Mouse (Mus musculus): ENCODE measurements around the gene Nfic. TPM values are rescaled to one million over a fixed set of nuclear protein-coding genes. Genes with fewer than 3 reads are reported as not detected.

The Nfic gene
- polyA plus RNA-seq, 1 experiment from 2014 or later: 16.3 TPM

- H3K27me3 ChIP-seq: peaks cover 45% of the 10 kb centered on the region
- WGBS: 34% methylated on average over 10 of the region's 10 CpGs
- H3K4me2 ChIP-seq: no peak overlapping the region
Observed at GRCm38 (mm10) chr10:81401205-81401520, 54.3 kb downstream of the Nfic start.

GRCm38 (mm10) chr10:81400371-81401204 is 54.8 kb downstream of the Nfic start:
- peaks cover 18% of the 10 kb centered on the region for H3K36me3 ChIP-seq (replicated peaks)
- ATAC-seq (ENCODE audit: low FRiP score): no peak
- peaks cover 56% of the 10 kb centered on the region for H3K4me1 ChIP-seq
- 0 out of 2 replicates have a peak overlapping the region, but pooled peaks have one; percentile 5 for H3K4me3 ChIP-seq (replicated peaks)
- peaks cover 39% of the 10 kb centered on the region for H3K27me3 ChIP-seq
- WGBS: 58% methylated on average over 21 of the region's 22 CpGs
- H3K4me2 ChIP-seq: peak overlapping the region; percentile 19; the same call in 1 of the 2 replicates
- no peaks in the 10 kb centered on the region for H3K9me3 ChIP-seq
- H3K9ac ChIP-seq: no peak overlapping the region
- H3K27ac ChIP-seq: peak overlapping the region; percentile 84; the same call in 1 of the 2 replicates

More at GRCm38 (mm10) chr10:81401205-81401520, 54.3 kb downstream of the Nfic start:
- Histone ChIP-seq H3K9me3 (no peaks in the 10 kb centered on the region), H3K9ac (no peak overlapping the region), H3K27ac (peak overlapping the region; percentile 84), H3K4me1 (peaks cover 56% of the 10 kb centered on the region), H3K36me3 (replicated peaks) (peaks cover 23% of the 10 kb centered on the region), H3K4me3 (replicated peaks) (no peak overlapping the region)
- peak; percentile 24 for ATAC-seq (ENCODE audit: low FRiP score)

GRCm38 (mm10) chr10:81399798-81400308 is 55.6 kb downstream of the Nfic start:
- no peak overlapping the region for H3K27ac ChIP-seq
- no peak overlapping the region for H3K4me3 ChIP-seq (replicated peaks)
- no peak overlapping the region for H3K4me2 ChIP-seq
- no peak overlapping the region for H3K9ac ChIP-seq
- peaks cover 32% of the 10 kb centered on the region for H3K27me3 ChIP-seq
- H3K9me3 ChIP-seq: no peaks in the 10 kb centered on the region
- H3K36me3 ChIP-seq (replicated peaks): peaks cover 15% of the 10 kb centered on the region
- WGBS: 80% methylated on average over 18 of the region's 18 CpGs
- no peak for ATAC-seq (ENCODE audit: low FRiP score)
- H3K4me1 ChIP-seq: peaks cover 56% of the 10 kb centered on the region

GRCm38 (mm10) chr10:81399296-81399695 is 56.1 kb downstream of the Nfic start:
- no peak for ATAC-seq (ENCODE audit: low FRiP score)
- WGBS: 80% methylated on average over 5 of the region's 5 CpGs

GRCm38 (mm10) chr10:81396749-81397148 is 58.7 kb downstream of the Nfic start:
- Histone ChIP-seq H3K4me2 (no peak overlapping the region), H3K36me3 (replicated peaks) (peaks cover 15% of the 10 kb centered on the region), H3K9me3 (no peaks in the 10 kb centered on the region), H3K4me3 (replicated peaks) (no peak overlapping the region), H3K27ac (0 out of 2 replicates have a peak overlapping the region, but pooled peaks have one; percentile 19), H3K9ac (no peak overlapping the region), H3K27me3 (peaks cover 17% of the 10 kb centered on the region; the same call in 1 of the 2 replicates), H3K4me1 (peaks cover 48% of the 10 kb centered on the region)
- WGBS: 67% methylated on average over 5 of the region's 5 CpGs
- ATAC-seq (ENCODE audit: low FRiP score): no peak

More at GRCm38 (mm10) chr10:81399296-81399695, 56.1 kb downstream of the Nfic start:
- no peak overlapping the region for H3K9ac ChIP-seq
- no peak overlapping the region for H3K4me2 ChIP-seq
- H3K4me3 ChIP-seq (replicated peaks): no peak overlapping the region
- H3K9me3 ChIP-seq: no peaks in the 10 kb centered on the region
- peaks cover 56% of the 10 kb centered on the region for H3K4me1 ChIP-seq
- peaks cover 26% of the 10 kb centered on the region for H3K27me3 ChIP-seq
- H3K36me3 ChIP-seq (replicated peaks): peaks cover 15% of the 10 kb centered on the region
- H3K27ac ChIP-seq: 0 out of 2 replicates have a peak overlapping the region, but pooled peaks have one; percentile 13

GRCm38 (mm10) chr10:81395865-81396264 is 59.6 kb downstream of the Nfic start:
- no peak overlapping the region for H3K27ac ChIP-seq
- peaks cover 16% of the 10 kb centered on the region; the same call in 1 of the 2 replicates for H3K27me3 ChIP-seq
- no peak overlapping the region for H3K4me3 ChIP-seq (replicated peaks)
- WGBS: 94% methylated on average over 4 of the region's 4 CpGs
- H3K9ac ChIP-seq: no peak overlapping the region
- peaks cover 18% of the 10 kb centered on the region for H3K36me3 ChIP-seq (replicated peaks)
- H3K4me2 ChIP-seq: no peak overlapping the region
- peaks cover 40% of the 10 kb centered on the region for H3K4me1 ChIP-seq
- no peaks in the 10 kb centered on the region for H3K9me3 ChIP-seq
- no peak for ATAC-seq (ENCODE audit: low FRiP score)

GRCm38 (mm10) chr10:81395127-81395526 is 60.3 kb downstream of the Nfic start:
- Histone ChIP-seq H3K4me3 (replicated peaks) (no peak overlapping the region), H3K27me3 (peaks cover 8% of the 10 kb centered on the region; the same call in 1 of the 2 replicates), H3K36me3 (replicated peaks) (peaks cover 14% of the 10 kb centered on the region), H3K9me3 (no peaks in the 10 kb centered on the region), H3K4me1 (peaks cover 33% of the 10 kb centered on the region), H3K4me2 (no peak overlapping the region), H3K27ac (no peak overlapping the region), H3K9ac (no peak overlapping the region)
- no peak for ATAC-seq (ENCODE audit: low FRiP score)
- 15% methylated on average over 5 of the region's 5 CpGs for WGBS

GRCm38 (mm10) chr10:81393456-81394063 is 61.9 kb downstream of the Nfic start:
- peak overlapping the region; percentile 43 for H3K4me2 ChIP-seq
- peaks cover 5% of the 10 kb centered on the region for H3K36me3 ChIP-seq (replicated peaks)
- ATAC-seq (ENCODE audit: low FRiP score): no peak
- 0 out of 2 replicates have a peak overlapping the region, but pooled peaks have one; percentile 0 for H3K4me3 ChIP-seq (replicated peaks)
- peak overlapping the region; percentile 38 for H3K9ac ChIP-seq
- no peaks in the 10 kb centered on the region for H3K9me3 ChIP-seq
- peaks cover 4% of the 10 kb centered on the region; the same call in 1 of the 2 replicates for H3K27me3 ChIP-seq
- H3K27ac ChIP-seq: no peak overlapping the region
- H3K4me1 ChIP-seq: peaks cover 31% of the 10 kb centered on the region
- WGBS: 7% methylated on average over 19 of the region's 19 CpGs

- Histone ChIP-seq H3K4me1 (peaks cover 31% of the 10 kb centered on the region), H3K27ac (no peak within 1 kb of the TSS)
Observed at GRCm38 (mm10) chr10:81392781-81393185, 62.7 kb downstream of the Nfic start, which contains the start of gene Smim24. TSS of gene Smim24 (plus strand) at chr10:81393051.

GRCm38 (mm10) chr10:81392270-81392669 is 63.2 kb downstream of the Nfic start:
- Histone ChIP-seq H3K36me3 (replicated peaks) (peaks cover 18% of the 10 kb centered on the region), H3K27me3 (peaks cover under 1% of the 10 kb centered on the region; the same call in 1 of the 2 replicates), H3K4me3 (replicated peaks) (no peak overlapping the region), H3K4me1 (peaks cover 31% of the 10 kb centered on the region), H3K27ac (no peak overlapping the region), H3K9me3 (no peaks in the 10 kb centered on the region), H3K9ac (no peak overlapping the region), H3K4me2 (no peak overlapping the region)
- ATAC-seq (ENCODE audit: low FRiP score): no peak
- 83% methylated on average over 6 of the region's 6 CpGs for WGBS

More at GRCm38 (mm10) chr10:81392781-81393185, 62.7 kb downstream of the Nfic start, which contains the start of gene Smim24:
- peak within 1 kb of the TSS; percentile 38 for H3K9ac ChIP-seq
- ATAC-seq (ENCODE audit: low FRiP score): no peak
- H3K36me3 ChIP-seq (replicated peaks): peaks cover 13% of the 10 kb centered on the region
- no peaks in the 10 kb centered on the region for H3K9me3 ChIP-seq
- peaks cover 4% of the 10 kb centered on the region; the same call in 1 of the 2 replicates for H3K27me3 ChIP-seq
- H3K4me3 ChIP-seq (replicated peaks): 0 out of 2 replicates have a peak within 1 kb of the TSS, but pooled peaks have one; percentile 0
- WGBS: 69% methylated on average over 14 of the region's 14 CpGs
- peak within 1 kb of the TSS; percentile 43 for H3K4me2 ChIP-seq

GRCm38 (mm10) chr10:81390678-81390965 is 64.8 kb downstream of the Nfic start:
- no peak overlapping the region for H3K4me3 ChIP-seq (replicated peaks)
- H3K9ac ChIP-seq: no peak overlapping the region
- WGBS: 91% methylated on average over 13 of the region's 13 CpGs
- H3K27me3 ChIP-seq: no peaks in the 10 kb centered on the region
- H3K4me2 ChIP-seq: no peak overlapping the region
- peaks cover 34% of the 10 kb centered on the region for H3K36me3 ChIP-seq (replicated peaks)
- no peak overlapping the region for H3K27ac ChIP-seq
- H3K9me3 ChIP-seq: no peaks in the 10 kb centered on the region
- ATAC-seq (ENCODE audit: low FRiP score): no peak
- peaks cover 27% of the 10 kb centered on the region for H3K4me1 ChIP-seq
